In genomic region chr14:51085911-51086310, GRCm38 (mm10) we compare ENCODE assay signal across 30 mouse cellular contexts. TPM values are rescaled to one million over a fixed set of nuclear protein-coding genes. Genes with fewer than 3 reads are reported as not detected.
DNase-seq lines count a peak whose midpoint lies in the region; ATAC-seq and TF ChIP-seq lines count a peak whose summit lies in the region.
"Had no signal": no experiment of that assay in that cellular context is flagged by ENCODE, and none has a peak within 500 bp of the region (broad histone marks: within the 10 kb centered on the region; RNA-seq: fewer than 3 reads in every experiment).

No protein-coding gene starts in this region.

- TF ChIP-seq EP300 in MEL (IDR thresholded peaks at IDR 0.05; ENCODE audit: low read depth in 1 of 2, low read length in 2 of 2): no peak

- peak; percentile 42 for DNase-seq in liver
- no peak for DNase-seq in liver, embryonic 11.5 days (ENCODE audit: low spot score)
- DNase-seq in 416B (ENCODE audit: low read depth): peak; percentile 16
- DNase-seq in MEL (ENCODE audit: low read depth, low spot score): peak; percentile 70
- DNase-seq in retina, postnatal 1 day: no peak
- DNase-seq: adrenal gland, adult 2 months; adrenal gland, postnatal 10 days; adrenal gland, postnatal 25 days; B cell, adult 2 months; cerebellum, adult 11 months; cerebellum, adult 18-20 months; cerebellum, adult 8-10 months; cerebellum, adult 9-11 months; cerebellum, postnatal 14 days; cerebellum, postnatal 36 days; embryo, embryonic 11 days had no signal

- no peak overlapping the region for H3K4me3 ChIP-seq in liver, embryonic 11.5 days (ENCODE audit: low read depth, low read length)
- peak overlapping the region in 1 of 2 experiments; percentile 65; a peak in 2 of 4 replicates for H3K4me3 ChIP-seq in MEL (ENCODE audit: control insufficient read depth in 1 of 2, insufficient read depth in 1 of 2, low read depth in 2 of 2, low read length in 2 of 2)
- H3K4me3 ChIP-seq: embryonic facial prominence, embryonic 13.5 days; embryonic facial prominence, embryonic 15.5 days; erythroblast, embryonic 14.5 days; forebrain, embryonic 10.5 days; forebrain, embryonic 12.5 days had no signal

- H3K36me3 ChIP-seq in liver, embryonic 11.5 days (ENCODE audit: control insufficient read depth, insufficient read depth, low read length): no peaks in the 10 kb centered on the region
- peaks cover 0 to 2% of the 10 kb centered on the region in 2 experiments; a peak in 1 of 4 replicates for H3K36me3 ChIP-seq in MEL (ENCODE audit: control insufficient read depth in 1 of 2, insufficient read depth in 2 of 2, low read length in 2 of 2)
- H3K36me3 ChIP-seq: embryonic facial prominence, embryonic 13.5 days; embryonic facial prominence, embryonic 15.5 days; forebrain, embryonic 10.5 days; forebrain, embryonic 12.5 days; G1E had no signal

- TF ChIP-seq CTCF in MEL (IDR thresholded peaks at IDR 0.05 in 2 of 3, conservative IDR thresholded peaks at IDR 0.05 in 1 of 3; ENCODE audit: control insufficient read depth in 1 of 3, insufficient read depth in 1 of 3, low read depth in 2 of 3, low read length in 3 of 3, poor library complexity in 1 of 3, severe bottlenecking in 1 of 3): no peak

- peaks cover 5% of the 10 kb centered on the region; the same call in 1 of the 2 replicates for H3K27me3 ChIP-seq in liver, embryonic 11.5 days (replicated peaks; ENCODE audit: control insufficient read depth, insufficient read depth, low read length)
- no peaks in the 10 kb centered on the region for H3K27me3 ChIP-seq in MEL (ENCODE audit: control insufficient read depth in 1 of 2, insufficient read depth in 2 of 2, low read length in 2 of 2)
- H3K27me3 ChIP-seq: embryonic facial prominence, embryonic 15.5 days had no signal

- H3K79me2 ChIP-seq in MEL (ENCODE audit: control insufficient read depth, insufficient read depth, low read length, poor library complexity): no peaks in the 10 kb centered on the region

- no peak for ATAC-seq in liver, embryonic 11.5 days (replicated peaks; ENCODE audit: low FRiP score)
- ATAC-seq: CD4-positive, CD25-positive, alpha-beta regulatory T cell, adult 4 months; forebrain, embryonic 14.5 days; forebrain, embryonic 16.5 days had no signal

- no peaks in the 10 kb centered on the region for H3K9me3 ChIP-seq in liver, embryonic 11.5 days (ENCODE audit: control insufficient read depth, low read length)
- no peaks in the 10 kb centered on the region for H3K9me3 ChIP-seq in MEL (replicated peaks; ENCODE audit: insufficient read depth, low read length)
- H3K9me3 ChIP-seq: embryonic facial prominence, embryonic 13.5 days; embryonic facial prominence, embryonic 15.5 days; forebrain, embryonic 10.5 days; forebrain, embryonic 12.5 days; G1E had no signal

- H3K27ac ChIP-seq in liver, embryonic 11.5 days (ENCODE audit: low read depth, low read length): no peak overlapping the region
- no peak overlapping the region for H3K27ac ChIP-seq in MEL (ENCODE audit: control insufficient read depth, low read depth, low read length)
- H3K27ac ChIP-seq: embryonic facial prominence, embryonic 13.5 days; embryonic facial prominence, embryonic 15.5 days; forebrain, embryonic 10.5 days; forebrain, embryonic 12.5 days had no signal

- TF ChIP-seq POLR2A in MEL (IDR thresholded peaks at IDR 0.05; ENCODE audit: control insufficient read depth in 1 of 2, insufficient read depth in 1 of 2, low read depth in 1 of 2, low read length in 2 of 2, poor library complexity in 1 of 2): no peak

- no peak overlapping the region for H3K9ac ChIP-seq in liver, embryonic 11.5 days (ENCODE audit: low read depth, low read length)
- H3K9ac ChIP-seq in MEL (ENCODE audit: control insufficient read depth, low read depth, low read length, poor library complexity, severe bottlenecking): no peak overlapping the region
- H3K9ac ChIP-seq: embryonic facial prominence, embryonic 13.5 days; embryonic facial prominence, embryonic 15.5 days; forebrain, embryonic 12.5 days had no signal

- no peak overlapping the region for H3K4me2 ChIP-seq in liver, embryonic 11.5 days
- H3K4me2 ChIP-seq: embryonic facial prominence, embryonic 13.5 days; embryonic facial prominence, embryonic 15.5 days; forebrain, embryonic 12.5 days had no signal

- 0 out of 2 replicates have a peak, but pooled peaks cover 3% of the 10 kb centered on the region for H3K4me1 ChIP-seq in liver, embryonic 11.5 days (replicated peaks; ENCODE audit: control insufficient read depth, insufficient read depth, low read length)
- peaks cover 0 to 7% of the 10 kb centered on the region in 2 experiments; a peak in 2 of 4 replicates for H3K4me1 ChIP-seq in MEL (ENCODE audit: control insufficient read depth in 1 of 2, insufficient read depth in 2 of 2, low read length in 2 of 2)

- 69% methylated on average over 4 of the region's 4 CpGs for WGBS in liver, embryonic 11.5 days

- TF ChIP-seq RAD21 in MEL (IDR thresholded peaks at IDR 0.05; ENCODE audit: low read depth, low read length): no peak

TF ChIP-seq in MEL, 35 proteins besides CTCF, POLR2A, EP300 and RAD21:
- TF ChIP-seq ELF1 (IDR thresholded peaks at IDR 0.05; ENCODE audit: low read depth, low read length): no peak
- no peak for TF ChIP-seq ZMIZ1 (IDR thresholded peaks at IDR 0.05; ENCODE audit: low read depth, low read length)
- peak; percentile 70 for TF ChIP-seq TBP (IDR thresholded peaks at IDR 0.05; ENCODE audit: low read depth, low read length)
- no peak for TF ChIP-seq JUND (IDR thresholded peaks at IDR 0.05; ENCODE audit: low read depth, low read length)
- TF ChIP-seq CHD1 (IDR thresholded peaks at IDR 0.05; ENCODE audit: low read depth, low read length): no peak
- TF ChIP-seq KAT2A (conservative IDR thresholded peaks at IDR 0.05; ENCODE audit: low read depth, low read length): no peak

RNA-seq across cellular contexts. Expression of gene Rnase4, which starts 5.0 kb away (rescaled TPM):
- polyA plus RNA-seq in liver, embryonic 11.5 days (2014; fragmentation: Nextera tagmentation; extraction: Ambion mirVana): 13.3 and 13.6 TPM in 2 replicates
- not detected in 2 replicates for total RNA-seq in MEL (2012; rRNA removed)
- under 1 TPM in 1 of 2 experiments, not detected in 1; 0.18 TPM for polyA plus RNA-seq in MEL (2012; ENCODE audit: insufficient read depth in 1 of 2, insufficient read length in 2 of 2, low read depth in 1 of 2, low replicate concordance in 2 of 2, missing spikeins in 1 of 2)
- polyA plus RNA-seq: G1E had no signal

RNA-seq across cellular contexts. Expression of gene Ang, which starts 5.0 kb away (rescaled TPM):
- polyA plus RNA-seq in liver, embryonic 11.5 days (2014; fragmentation: Nextera tagmentation; extraction: Ambion mirVana): 3.6 and 4.0 TPM in 2 replicates
- not detected in 2 replicates for total RNA-seq in MEL (2012; rRNA removed)
- polyA plus RNA-seq in MEL (2012; ENCODE audit: insufficient read depth in 1 of 2, insufficient read length in 2 of 2, low read depth in 1 of 2, low replicate concordance in 2 of 2, missing spikeins in 1 of 2): not detected
- polyA plus RNA-seq: erythroblast, embryonic 14.5 days; G1E had no signal

RNA-seq across cellular contexts. Expression of gene Olfr750, which starts 11.7 kb away (rescaled TPM):
- not detected in 2 replicates for polyA plus RNA-seq in liver, embryonic 11.5 days (2014; fragmentation: Nextera tagmentation; extraction: Ambion mirVana)
- total RNA-seq in MEL (2012; rRNA removed): not detected in 2 replicates
- not detected for polyA plus RNA-seq in MEL (2012; ENCODE audit: insufficient read depth in 1 of 2, insufficient read length in 2 of 2, low read depth in 1 of 2, low replicate concordance in 2 of 2, missing spikeins in 1 of 2)
- total RNA-seq: adrenal gland, postnatal 10 days; adrenal gland, postnatal 25 days; adrenal gland, postnatal 4 days; CH12.LX; common myeloid progenitor, adult 5-6 weeks had no signal
- polyA plus RNA-seq: adrenal gland, adult 2 months; brain, embryonic 14.5 days; CD4-positive, CD25-positive, alpha-beta regulatory T cell, adult 4 months; embryonic facial prominence, embryonic 11.5 days; embryonic facial prominence, embryonic 13.5 days; embryonic facial prominence, embryonic 15.5 days; erythroblast, embryonic 14.5 days; forebrain, embryonic 10.5 days; forebrain, embryonic 12.5 days; forebrain, embryonic 14.5 days; G1E had no signal

RNA-seq across cellular contexts. Expression of gene Eddm3b, which starts 28.3 kb away (rescaled TPM):
- not detected in 2 replicates for polyA plus RNA-seq in liver, embryonic 11.5 days (2014; fragmentation: Nextera tagmentation; extraction: Ambion mirVana)
- not detected in 2 replicates for total RNA-seq in MEL (2012; rRNA removed)
- polyA plus RNA-seq in MEL (2012; ENCODE audit: insufficient read depth in 1 of 2, insufficient read length in 2 of 2, low read depth in 1 of 2, low replicate concordance in 2 of 2, missing spikeins in 1 of 2): not detected
- total RNA-seq: adrenal gland, adult 2 months; adrenal gland, postnatal 10 days; adrenal gland, postnatal 25 days; CH12.LX; common myeloid progenitor, adult 5-6 weeks had no signal
- polyA plus RNA-seq: adrenal gland, adult 2 months; brain, embryonic 14.5 days; CD4-positive, CD25-positive, alpha-beta regulatory T cell, adult 4 months; embryonic facial prominence, embryonic 11.5 days; embryonic facial prominence, embryonic 13.5 days; embryonic facial prominence, embryonic 15.5 days; erythroblast, embryonic 14.5 days; forebrain, embryonic 10.5 days; forebrain, embryonic 12.5 days; forebrain, embryonic 14.5 days; forebrain, embryonic 16.5 days; G1E had no signal

RNA-seq across cellular contexts. Expression of gene Rnase12, which starts 28.4 kb away (rescaled TPM):
- polyA plus RNA-seq in liver, embryonic 11.5 days (2014; fragmentation: Nextera tagmentation; extraction: Ambion mirVana): 1.4 and 1.6 TPM in 2 replicates
- not detected in 2 replicates for total RNA-seq in MEL (2012; rRNA removed)
- not detected for polyA plus RNA-seq in MEL (2012; ENCODE audit: insufficient read depth in 1 of 2, insufficient read length in 2 of 2, low read depth in 1 of 2, low replicate concordance in 2 of 2, missing spikeins in 1 of 2)
- total RNA-seq: adrenal gland, adult 2 months; adrenal gland, postnatal 10 days; adrenal gland, postnatal 25 days; common myeloid progenitor, adult 5-6 weeks; G1E had no signal
- polyA plus RNA-seq: adrenal gland, adult 2 months; brain, embryonic 14.5 days; CD4-positive, CD25-positive, alpha-beta regulatory T cell, adult 4 months; embryonic facial prominence, embryonic 11.5 days; embryonic facial prominence, embryonic 13.5 days; erythroblast, embryonic 14.5 days; forebrain, embryonic 10.5 days; forebrain, embryonic 12.5 days; forebrain, embryonic 14.5 days; forebrain, embryonic 16.5 days; G1E had no signal

Comparison
In these comparisons a context has a peak if more than half of its experiments do, and no peak if none do; other contexts are left out.
1. DNase-seq: peak in liver (single experiment), 416B (single experiment) and MEL (single experiment); none in liver, embryonic 11.5 days (single experiment) and retina, postnatal 1 day (single experiment).
2. RNA of gene Rnase4, which starts 5.0 kb away (polyA plus RNA-seq): 13.3 to 13.6 TPM in liver, embryonic 11.5 days; 0.18 TPM in MEL; every median in the first group is over 10 times any median in the second.